Mouse (Mus musculus) kidney, adult 2 months (tissue): ENCODE measurements around the gene Nr4a3. TPM values are rescaled to one million over a fixed set of nuclear protein-coding genes. Genes with fewer than 3 reads are reported as not detected.
A peak's percentile ranks its signal among the peaks of the same experiment; 100 is the strongest.

ENCODE experiments used
- DNase-seq: peaks from one replicate; pipeline ENCODE4 v3.0.0; 2021
- H3K27ac ChIP-seq: fragments of 200-500 bp; 2 replicates; pipeline ENCODE4 v1.5.1; 2012; ENCODE audit warnings: low read depth, low read length, control low read depth, inconsistent platforms; ENCODE audit not compliant: insufficient read depth
- H3K27me3 ChIP-seq: fragments of 200-500 bp; replicated peaks from 2 replicates; pipeline ENCODE4 v1.6.1; 2012; ENCODE audit warnings: mild to moderate bottlenecking, moderate library complexity, low read length, inconsistent platforms; ENCODE audit not compliant: control insufficient read depth, insufficient read depth
- H3K36me3 ChIP-seq: fragments of 200-500 bp; 2 replicates; pipeline ENCODE4 v1.6.1; 2012; ENCODE audit warnings: mild to moderate bottlenecking, moderate library complexity, low read length, inconsistent platforms; ENCODE audit not compliant: control insufficient read depth, insufficient read depth
- H3K4me1 ChIP-seq: fragments of 200-500 bp; 2 replicates; pipeline ENCODE4 v1.6.1; 2011; ENCODE audit warnings: low read length; ENCODE audit not compliant: control insufficient read depth, insufficient read depth
- H3K4me3 ChIP-seq: fragments of 200-500 bp; 2 replicates; pipeline ENCODE4 v1.5.1; 2011; ENCODE audit warnings: mild to moderate bottlenecking, low read depth, low read length, control low read depth; ENCODE audit not compliant: insufficient read depth
- CTCF ChIP-seq: fragments of 200-500 bp; conservative IDR thresholded peaks from 2 replicates; pipeline ENCODE4 v1.5.1; 2011; ENCODE audit warnings: low read depth, mild to moderate bottlenecking, control low read depth, low read length, moderate library complexity, mixed read lengths; ENCODE audit not compliant: insufficient read depth, insufficient read length
- POLR2A ChIP-seq: fragments of 200-500 bp; IDR thresholded peaks from one replicate; pipeline ENCODE4 v1.6.1; 2011; ENCODE audit warnings: low read depth, low read length, control low read depth
- WGBS: fragments of 180-500 bp; shearing (Covaris S2); methylation state at CpG from one replicate; pipeline ENCODE4 v1.1.7; 2018; 5-methylcytosine and 5-hydroxymethylcytosine counted together
- polyA plus RNA-seq: library from polyadenylated mRNA; depleted of rRNA; stranded (reverse); fragments of >200 nt; gene quantifications from 2 replicates; pipeline ENCODE4 v1.2.3, GENCODE M21; 2012

The Nr4a3 gene
- polyA plus RNA-seq, 1 experiment: 0.72 TPM

DNA sequence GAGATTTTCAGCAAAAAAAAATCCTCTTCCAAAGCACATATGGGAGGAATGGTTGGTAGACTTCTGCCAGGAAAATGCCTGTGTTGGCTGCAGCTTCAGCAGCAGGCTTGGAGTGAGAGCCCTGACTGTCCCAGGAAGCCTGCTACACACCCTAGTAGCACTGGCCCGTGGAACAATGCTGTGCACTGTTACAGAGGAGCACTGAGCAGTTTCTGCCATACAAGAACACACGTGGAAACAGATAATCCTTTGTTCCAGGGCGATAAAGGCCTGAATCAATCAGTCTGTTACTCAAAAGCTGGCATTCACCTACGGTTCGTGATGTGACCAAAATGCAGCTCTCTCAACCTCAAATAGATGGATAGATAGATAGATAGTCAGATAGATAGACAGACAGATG is 60.4 kb downstream of the Nr4a3 start:
- no peak overlapping the region for H3K4me3 ChIP-seq
- TF ChIP-seq CTCF (no peak), POLR2A (no peak)
- WGBS: 71% methylated on average over 5 of the region's 5 CpGs
- no peaks in the 10 kb centered on the region; the same call in 1 of the 2 replicates for H3K27me3 ChIP-seq
- no peak overlapping the region for H3K27ac ChIP-seq
- H3K36me3 ChIP-seq: no peaks in the 10 kb centered on the region
- no peaks in the 10 kb centered on the region for H3K4me1 ChIP-seq
- DNase-seq: no peak

DNA sequence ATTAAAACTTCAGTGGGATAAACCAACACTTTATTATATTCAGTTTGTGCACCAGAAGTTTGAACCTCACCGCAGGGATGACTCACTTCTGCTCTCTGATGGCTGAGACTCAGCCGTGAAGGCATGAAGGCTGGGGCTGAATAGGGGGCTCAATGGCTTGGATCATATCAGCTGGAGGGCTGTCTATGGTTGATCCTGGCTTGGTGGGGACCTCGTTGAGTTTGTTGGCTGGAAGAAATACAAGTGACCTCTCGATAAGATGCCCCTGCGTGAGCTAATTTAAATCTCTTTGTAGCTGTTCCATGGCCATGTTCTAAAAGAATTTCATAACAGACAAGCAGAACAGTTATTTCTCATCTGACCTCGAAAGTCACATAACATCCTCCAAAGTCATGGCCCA is 62.1 kb downstream of the Nr4a3 start:
- TF ChIP-seq POLR2A: no peak
- no peak for TF ChIP-seq CTCF
- no peak overlapping the region for H3K4me3 ChIP-seq
- no peaks in the 10 kb centered on the region for H3K36me3 ChIP-seq
- H3K4me1 ChIP-seq: no peaks in the 10 kb centered on the region
- DNase-seq: no peak
- no peaks in the 10 kb centered on the region; the same call in 1 of the 2 replicates for H3K27me3 ChIP-seq
- 83% methylated on average over 6 of the region's 6 CpGs for WGBS
- H3K27ac ChIP-seq: no peak overlapping the region

DNA sequence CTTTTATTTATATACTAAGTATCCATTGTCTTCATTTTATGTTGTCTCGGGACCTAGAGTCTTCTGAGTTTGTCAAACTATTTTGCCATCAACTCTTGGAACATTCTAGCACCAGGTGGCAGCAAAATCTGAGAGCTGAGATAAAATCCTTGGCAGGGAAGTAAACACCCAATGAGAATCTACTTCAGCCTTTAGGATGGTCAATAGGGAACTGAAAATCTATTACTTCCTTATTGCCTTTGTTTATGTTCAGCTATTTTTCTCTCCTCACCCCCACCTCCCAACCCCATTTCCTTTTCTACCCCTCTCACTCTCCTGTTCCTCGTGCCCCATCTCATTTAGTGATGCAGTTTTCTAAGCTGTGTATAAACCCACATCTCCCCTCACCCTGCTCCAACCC is 63.6 kb downstream of the Nr4a3 start:
- H3K36me3 ChIP-seq: no peaks in the 10 kb centered on the region
- no peak overlapping the region for H3K27ac ChIP-seq
- H3K4me3 ChIP-seq: no peak overlapping the region
- no peaks in the 10 kb centered on the region for H3K4me1 ChIP-seq
- 70% methylated on average over 2 of the region's 2 CpGs for WGBS
- DNase-seq: peak; percentile 5
- no peak for TF ChIP-seq POLR2A
- TF ChIP-seq CTCF: no peak
- H3K27me3 ChIP-seq: no peaks in the 10 kb centered on the region; the same call in 1 of the 2 replicates

DNA sequence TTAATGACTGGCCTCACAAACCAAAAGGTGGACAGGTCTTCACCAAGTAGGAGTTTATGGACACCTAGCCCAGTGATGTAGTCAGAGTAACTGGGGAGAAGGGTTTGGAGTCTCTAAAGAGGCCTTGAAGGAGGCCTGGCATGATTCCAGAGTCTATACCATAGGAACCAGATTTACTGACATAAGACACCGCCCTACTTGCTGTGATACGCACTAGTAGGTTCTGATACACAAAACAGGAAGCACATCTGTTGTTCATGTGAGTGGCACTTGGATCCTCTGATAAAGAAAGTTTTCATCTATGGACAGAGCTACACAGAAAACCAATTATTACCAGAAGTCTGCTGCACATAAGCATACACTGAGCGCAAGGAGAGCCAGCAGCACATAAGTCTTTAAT is 65.4 kb downstream of the Nr4a3 start:
- H3K36me3 ChIP-seq: no peaks in the 10 kb centered on the region
- no peak overlapping the region for H3K27ac ChIP-seq
- 83% methylated on average over 3 of the region's 3 CpGs for WGBS
- no peaks in the 10 kb centered on the region for H3K4me1 ChIP-seq
- no peak for DNase-seq
- H3K4me3 ChIP-seq: no peak overlapping the region
- TF ChIP-seq CTCF: no peak
- H3K27me3 ChIP-seq: no peaks in the 10 kb centered on the region; the same call in 1 of the 2 replicates

DNA sequence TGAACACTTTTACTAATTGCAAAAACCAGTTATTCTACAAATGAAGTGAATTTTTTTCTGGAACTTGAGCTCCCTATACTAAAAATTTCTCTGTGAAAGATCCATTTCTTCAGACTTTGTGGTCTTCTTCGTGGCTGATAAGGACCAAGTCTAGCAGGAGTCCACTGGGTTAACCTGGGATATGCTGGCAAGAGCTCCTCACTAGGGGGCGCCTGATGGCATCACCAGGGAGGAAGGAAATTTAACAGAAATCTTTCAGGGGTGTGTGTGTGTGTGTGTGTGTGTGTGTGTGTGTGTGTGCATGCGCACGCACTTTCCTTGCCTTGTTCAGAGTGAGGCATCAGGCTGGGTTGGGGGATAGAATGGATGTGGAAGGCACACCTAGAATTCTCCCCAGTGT is 71.2 kb downstream of the Nr4a3 start:
- TF ChIP-seq CTCF (peak; percentile 56), POLR2A (no peak)
- WGBS: 62% methylated on average over 4 of the region's 4 CpGs
- no peak overlapping the region for H3K27ac ChIP-seq
- H3K4me3 ChIP-seq: no peak overlapping the region
- H3K4me1 ChIP-seq: no peaks in the 10 kb centered on the region
- peak; percentile 39 for DNase-seq
- no peaks in the 10 kb centered on the region for H3K27me3 ChIP-seq
- no peaks in the 10 kb centered on the region for H3K36me3 ChIP-seq

DNA sequence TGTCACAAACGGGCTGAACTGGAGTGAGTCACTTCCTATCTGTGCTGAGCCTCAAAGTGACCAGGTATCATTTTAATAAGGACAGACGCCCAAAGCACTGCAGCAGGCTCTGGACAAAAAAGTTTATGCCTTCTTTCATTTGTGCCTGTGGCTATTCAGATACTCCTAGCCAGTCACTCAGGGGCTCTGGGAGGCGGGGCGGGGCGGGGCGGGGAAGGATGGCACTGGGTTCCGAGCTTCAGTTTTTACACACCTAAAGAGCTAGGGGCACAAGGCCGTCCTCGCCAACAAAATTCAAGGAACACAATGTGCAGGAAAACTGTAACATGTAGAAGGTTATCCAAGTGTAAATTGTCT is 79.4 kb downstream of the Nr4a3 start:
- Histone ChIP-seq H3K27me3 (no peaks in the 10 kb centered on the region), H3K36me3 (no peaks in the 10 kb centered on the region), H3K4me3 (peak overlapping the region; percentile 99), H3K27ac (no peak overlapping the region), H3K4me1 (peaks cover 3% of the 10 kb centered on the region; the same call in 1 of the 2 replicates)
- WGBS: 1% methylated on average over 9 of the region's 9 CpGs
- DNase-seq: no peak
- TF ChIP-seq CTCF (no peak), POLR2A (no peak)

DNA sequence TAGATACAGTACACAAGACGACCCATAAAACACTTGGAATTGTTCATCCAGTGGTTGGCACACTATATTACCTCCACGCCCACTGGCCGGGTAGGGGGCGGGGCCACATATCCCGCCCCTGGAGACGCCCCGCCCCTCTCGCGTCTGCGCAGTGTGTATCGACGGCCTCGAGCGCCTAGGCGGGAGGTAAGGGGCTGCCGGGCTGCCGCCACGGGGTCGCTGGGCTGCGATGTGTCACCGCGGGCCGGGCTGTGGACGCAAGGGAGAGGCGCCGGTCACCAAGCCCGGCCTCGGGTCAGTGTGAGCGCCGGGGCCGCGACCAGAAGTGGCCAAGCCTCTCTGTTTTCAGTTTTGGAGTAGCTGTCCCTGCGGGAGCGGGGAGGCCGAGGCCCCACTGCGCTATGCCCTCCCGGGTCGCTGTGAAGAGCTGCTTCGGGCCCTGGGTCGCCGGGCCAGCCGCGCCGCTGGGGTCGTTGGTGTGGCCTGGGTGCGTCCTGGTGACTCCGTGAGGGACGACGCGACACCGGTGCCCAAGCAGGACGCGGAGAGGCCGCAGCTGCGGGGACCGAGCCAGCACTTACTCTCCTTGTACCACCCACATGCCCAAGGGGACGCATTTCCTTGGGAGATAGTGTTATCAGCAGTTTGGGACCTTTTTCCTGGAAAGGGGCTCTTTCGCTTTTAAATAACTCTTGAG is 80.0 kb downstream of the Nr4a3 start, which contains the start of gene Stx17:
Stx17 (plus strand) TSS at position 143 of the 697 bp plus-strand sequence.
- no peaks in the 10 kb centered on the region for H3K36me3 ChIP-seq
- DNase-seq: peak; percentile 93
- WGBS: under 1% methylated on average over 58 of the region's 58 CpGs
- H3K4me3 ChIP-seq: peak within 1 kb of the TSS; percentile 99
- H3K27ac ChIP-seq: peak within 1 kb of the TSS; percentile 46
- H3K27me3 ChIP-seq: no peaks in the 10 kb centered on the region
- no peak for TF ChIP-seq CTCF
- TF ChIP-seq POLR2A: no peak
- peaks cover 3% of the 10 kb centered on the region; the same call in 1 of the 2 replicates for H3K4me1 ChIP-seq
